ENCODE assay signal across 8 mouse cellular contexts in genomic region chr13:40729592-40730431, GRCm38 (mm10). TPM values are rescaled to one million over a fixed set of nuclear protein-coding genes. Genes with fewer than 3 reads are reported as not detected.
DNase-seq lines count a peak whose midpoint lies in the region; ATAC-seq lines count a peak whose summit lies in the region.

No protein-coding gene starts in this region.

- H3K9ac ChIP-seq in liver, embryonic 11.5 days (ENCODE audit: low read depth, low read length) = no peak overlapping the region
- peak overlapping the region; percentile 86 for H3K9ac ChIP-seq in embryonic facial prominence, embryonic 11.5 days (replicated peaks; ENCODE audit: low read length)
- peak overlapping the region; percentile 56 for H3K9ac ChIP-seq in hindbrain, embryonic 16.5 days (ENCODE audit: low read depth, low read length)
- peak overlapping the region; percentile 90 for H3K9ac ChIP-seq in neural tube, embryonic 12.5 days

- H3K27me3 ChIP-seq in liver, embryonic 11.5 days (replicated peaks; ENCODE audit: control insufficient read depth, insufficient read depth, low read length) = peaks cover 98% of the 10 kb centered on the region
- H3K27me3 ChIP-seq in embryonic facial prominence, embryonic 11.5 days (ENCODE audit: control insufficient read depth, insufficient read depth, low read length) = peaks cover 27% of the 10 kb centered on the region
- H3K27me3 ChIP-seq in hindbrain, embryonic 16.5 days (replicated peaks; ENCODE audit: control insufficient read depth, insufficient read depth, low read length) = peaks cover 23% of the 10 kb centered on the region
- peaks cover 54% of the 10 kb centered on the region for H3K27me3 ChIP-seq in neural tube, embryonic 12.5 days (replicated peaks)

- peak overlapping the region; percentile 70 for H3K4me2 ChIP-seq in liver, embryonic 11.5 days
- peak overlapping the region; percentile 54 for H3K4me2 ChIP-seq in embryonic facial prominence, embryonic 11.5 days (ENCODE audit: low read depth, low read length)
- peak overlapping the region; percentile 66 for H3K4me2 ChIP-seq in hindbrain, embryonic 16.5 days (ENCODE audit: low read length)
- H3K4me2 ChIP-seq in neural tube, embryonic 12.5 days (replicated peaks) = peak overlapping the region; percentile 63

- H3K4me3 ChIP-seq in liver, embryonic 11.5 days (ENCODE audit: low read depth, low read length) = 0 out of 2 replicates have a peak overlapping the region, but pooled peaks have one; percentile 15
- H3K4me3 ChIP-seq in embryonic facial prominence, embryonic 11.5 days (ENCODE audit: low read depth, low read length) = peak overlapping the region; percentile 55
- peak overlapping the region; percentile 51 for H3K4me3 ChIP-seq in hindbrain, embryonic 16.5 days (ENCODE audit: low read length)
- peak overlapping the region; percentile 54 for H3K4me3 ChIP-seq in neural tube, embryonic 12.5 days

- no peaks in the 10 kb centered on the region for H3K9me3 ChIP-seq in liver, embryonic 11.5 days (ENCODE audit: control insufficient read depth, low read length)
- H3K9me3 ChIP-seq in embryonic facial prominence, embryonic 11.5 days (replicated peaks; ENCODE audit: control insufficient read depth, low read length) = no peaks in the 10 kb centered on the region
- H3K9me3 ChIP-seq in hindbrain, embryonic 16.5 days (ENCODE audit: control insufficient read depth, low read length) = no peaks in the 10 kb centered on the region
- H3K9me3 ChIP-seq in neural tube, embryonic 12.5 days = no peaks in the 10 kb centered on the region

- WGBS in liver, embryonic 11.5 days = under 1% methylated on average over 52 of the region's 52 CpGs
- WGBS in embryonic facial prominence, embryonic 11.5 days = under 1% methylated on average over 52 of the region's 52 CpGs
- WGBS in hindbrain, embryonic 16.5 days = under 1% methylated on average over 52 of the region's 52 CpGs
- WGBS in neural tube, embryonic 12.5 days = under 1% methylated on average over 52 of the region's 52 CpGs

- H3K36me3 ChIP-seq in liver, embryonic 11.5 days (ENCODE audit: control insufficient read depth, insufficient read depth, low read length) = no peaks in the 10 kb centered on the region
- no peaks in the 10 kb centered on the region for H3K36me3 ChIP-seq in embryonic facial prominence, embryonic 11.5 days (replicated peaks; ENCODE audit: control insufficient read depth, insufficient read depth, low read depth, low read length)
- no peaks in the 10 kb centered on the region for H3K36me3 ChIP-seq in hindbrain, embryonic 16.5 days (ENCODE audit: control insufficient read depth, insufficient read depth, low read length)
- H3K36me3 ChIP-seq in neural tube, embryonic 12.5 days = no peaks in the 10 kb centered on the region

- no peak overlapping the region for H3K27ac ChIP-seq in liver, embryonic 11.5 days (ENCODE audit: low read depth, low read length)
- peak overlapping the region; percentile 75 for H3K27ac ChIP-seq in embryonic facial prominence, embryonic 11.5 days (replicated peaks; ENCODE audit: low read depth, low read length)
- peak overlapping the region; percentile 76 for H3K27ac ChIP-seq in hindbrain, embryonic 16.5 days (ENCODE audit: low read depth, low read length)
- H3K27ac ChIP-seq in neural tube, embryonic 12.5 days = peak overlapping the region; percentile 89

- ATAC-seq in liver, embryonic 11.5 days (replicated peaks; ENCODE audit: low FRiP score) = no peak
- ATAC-seq in embryonic facial prominence, embryonic 11.5 days (replicated peaks; ENCODE audit: insufficient number of reproducible peaks, low FRiP score, low TSS enrichment, low read depth) = no peak
- no peak for ATAC-seq in hindbrain, embryonic 16.5 days
- no peak for ATAC-seq in neural tube, embryonic 12.5 days (ENCODE audit: low FRiP score, low read depth)

- DNase-seq in liver, embryonic 11.5 days (ENCODE audit: low spot score) = peak; percentile 53
- DNase-seq in liver = no peak
- peak; percentile 64 for DNase-seq in embryonic facial prominence, embryonic 11.5 days (ENCODE audit: low spot score)
- no peak for DNase-seq in layer of hippocampus, postnatal 36 days
- DNase-seq in gastrocnemius, adult 8-10 months (ENCODE audit: low spot score in 2 of 2) = no peak
- no peak for DNase-seq in spleen, postnatal 10 days (ENCODE audit: low spot score in 2 of 2)

- H3K4me1 ChIP-seq in liver, embryonic 11.5 days (replicated peaks; ENCODE audit: control insufficient read depth, insufficient read depth, low read length) = 0 out of 2 replicates have a peak, but pooled peaks cover 3% of the 10 kb centered on the region
- H3K4me1 ChIP-seq in embryonic facial prominence, embryonic 11.5 days (ENCODE audit: control insufficient read depth, insufficient read depth, low read length) = peaks cover 2% of the 10 kb centered on the region
- H3K4me1 ChIP-seq in hindbrain, embryonic 16.5 days (ENCODE audit: control insufficient read depth, insufficient read depth, low read depth, low read length) = peaks cover 11% of the 10 kb centered on the region
- peaks cover 16% of the 10 kb centered on the region for H3K4me1 ChIP-seq in neural tube, embryonic 12.5 days

RNA-seq across cellular contexts. Expression of gene Tfap2a, which starts 8.4 kb away (rescaled TPM):
- 0.22 and 0.34 TPM in 2 replicates for polyA plus RNA-seq in liver, embryonic 11.5 days (2014; fragmentation: Nextera tagmentation; extraction: Ambion mirVana)
- polyA plus RNA-seq in embryonic facial prominence, embryonic 11.5 days (2014; fragmentation: Nextera tagmentation; extraction: Ambion mirVana) = 7.7 and 8.4 TPM in 2 replicates
- 8.4 and 9.0 TPM in 2 replicates for polyA plus RNA-seq in hindbrain, embryonic 16.5 days (2015; fragmentation: Nextera tagmentation; extraction: Ambion mirVana)
- 15.5 and 21.6 TPM in 2 replicates for polyA plus RNA-seq in neural tube, embryonic 12.5 days (2016; fragmentation: Nextera tagmentation; extraction: Ambion mirVana)
- under 1 TPM; 0.40 to 0.42 TPM for total RNA-seq in layer of hippocampus, postnatal 36 days (2021)
- under 1 TPM in 1 of 4 experiments, not detected in 3; 0.17 TPM for total RNA-seq in gastrocnemius, adult 8-10 months (2022)

Comparison
In these comparisons a context has a peak if more than half of its experiments do, and no peak if none do; other contexts are left out.
1. DNase-seq: peak in liver, embryonic 11.5 days (single experiment) and embryonic facial prominence, embryonic 11.5 days (single experiment); none in liver (single experiment), layer of hippocampus, postnatal 36 days (0 of 2), gastrocnemius, adult 8-10 months (0 of 2) and spleen, postnatal 10 days (0 of 2).
2. Peak in every context shown above with its lines, with median percentiles within 50 percentile points of each other: H3K4me2 ChIP-seq and H3K4me3 ChIP-seq.